Mouse (Mus musculus) gonadal fat pad, adult 2 months (tissue): ENCODE measurements around the gene Tex12. TPM values are rescaled to one million over a fixed set of nuclear protein-coding genes. Genes with fewer than 3 reads are reported as not detected.
A peak's percentile ranks its signal among the peaks of the same experiment; 100 is the strongest.

Experiments
- DNase-seq: peaks from one replicate; pipeline ENCODE4 v3.0.0-alpha.2; 2012; ENCODE audit warnings: low read depth
- polyA plus RNA-seq: library from polyadenylated mRNA; depleted of rRNA; stranded (reverse); fragments of >200 nt; gene quantifications from 2 replicates; pipeline ENCODE4 v1.2.3, GENCODE M21; 2012; rRNA removed

Tex12 gene
- polyA plus RNA-seq, 1 experiment, result not detected

DNA sequence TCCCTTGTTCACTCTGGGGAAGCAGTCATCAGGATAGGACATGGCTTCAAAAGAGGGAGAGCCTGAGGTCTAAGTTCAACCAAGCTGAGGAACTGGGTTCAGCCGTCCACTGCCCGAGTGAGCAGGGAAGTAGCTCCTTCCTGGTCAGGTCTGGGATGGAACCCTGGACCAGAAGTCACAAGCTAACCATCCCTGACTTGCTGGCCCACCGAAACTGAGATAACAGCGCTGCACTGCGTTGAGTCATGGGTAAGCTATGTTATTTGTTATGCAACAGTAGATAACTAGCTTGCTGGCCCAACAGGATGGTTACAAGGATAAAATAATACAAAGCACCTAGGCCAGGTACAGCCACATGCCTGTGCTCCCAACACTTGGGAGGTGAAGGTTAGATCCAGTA, 45.7 kb downstream of the Tex12 start:
- no peak for DNase-seq

GRCm38 (mm10) chr9:50507570-50507969, 53.6 kb downstream of the Tex12 start:
- peak; percentile 85 for DNase-seq

Other genes with a start within 250 kb of the Tex12 start
- 274 and 285 TPM in 2 replicates for gene Rpl10-ps3, start 216.4 kb downstream of the Tex12 start, polyA plus RNA-seq
- 33.1 and 40.7 TPM in 2 replicates for gene Plet1, start 66.8 kb downstream of the Tex12 start, polyA plus RNA-seq
- 50.6 and 51.6 TPM in 2 replicates for gene Pts, start 32.6 kb downstream of the Tex12 start, polyA plus RNA-seq
- 2.7 and 3.5 TPM in 2 replicates for gene Il18, start 6.5 kb downstream of the Tex12 start, polyA plus RNA-seq
- gene Bco2, start 6.1 kb downstream of the Tex12 start, polyA plus RNA-seq, result 0.34 and 0.79 TPM in 2 replicates
- 162 and 250 TPM in 2 replicates for gene Sdhd, start 42.5 kb upstream of the Tex12 start, polyA plus RNA-seq
- gene Timm8b, start 42.6 kb upstream of the Tex12 start, polyA plus RNA-seq, result 246 and 300 TPM in 2 replicates
- gene Pih1d2, start 56.0 kb upstream of the Tex12 start, polyA plus RNA-seq, result 3.5 and 5.2 TPM in 2 replicates
- gene Nkapd1, start 56.1 kb upstream of the Tex12 start, polyA plus RNA-seq, result 6.1 and 7.7 TPM in 2 replicates
- gene Dlat, start 98.5 kb upstream of the Tex12 start, polyA plus RNA-seq, result 46.0 and 58.7 TPM in 2 replicates
- 2.5 and 3.3 TPM in 2 replicates for gene Dixdc1, start 178.2 kb upstream of the Tex12 start, polyA plus RNA-seq
- 22.3 and 24.6 TPM in 2 replicates for gene 2310030G06Rik, start 185.2 kb upstream of the Tex12 start, polyA plus RNA-seq
- 157 and 293 TPM in 2 replicates for gene Cryab, start 190.0 kb upstream of the Tex12 start, polyA plus RNA-seq
- 17.6 and 28.4 TPM in 2 replicates for gene Hspb2, start 191.0 kb upstream of the Tex12 start, polyA plus RNA-seq
- 6.3 TPM in 2 replicates for gene Fdxacb1, start 206.9 kb upstream of the Tex12 start, polyA plus RNA-seq
- 38.9 and 55.4 TPM in 2 replicates for gene Alg9, start 213.7 kb upstream of the Tex12 start, polyA plus RNA-seq
- 109 and 170 TPM in 2 replicates for gene 1110032A03Rik, start 214.2 kb upstream of the Tex12 start, polyA plus RNA-seq